Mouse (Mus musculus) natural killer cell, adult 2 months (primary cell): ENCODE data around the gene Rheb.
A peak's percentile ranks its signal among the peaks of the same experiment; 100 is the strongest.
"Not testable (repeated sequence)": the region's sequence is repeated elsewhere in the genome, so short reads cannot be mapped to it uniquely, and the experiment has no call there.

Source experiments
- DNase-seq, 2 experiments: peaks; one replicate each; pipeline ENCODE4 v3.0.0; 2022; ENCODE audit warnings: low spot score in 2 of 2

Rheb gene

GRCm38 (mm10) chr5:24841662-24842273 lies 656 bp downstream of the Rheb start:
- DNase-seq = no peak

GRCm38 (mm10) chr5:24840975-24841431 lies 1.4 kb downstream of the Rheb start:
- peak; percentile 4 to 26 for DNase-seq

- DNase-seq = no peak
These were observed 7.9 kb downstream of the Rheb start for GRCm38 (mm10) chr5:24834491-24834890.

GRCm38 (mm10) chr5:24831912-24832311 lies 10.5 kb downstream of the Rheb start:
- no peak for DNase-seq

GRCm38 (mm10) chr5:24828446-24828845 lies 14.0 kb downstream of the Rheb start:
- no peak for DNase-seq

- no peak for DNase-seq
These were observed 15.3 kb downstream of the Rheb start for GRCm38 (mm10) chr5:24827173-24827572.

- no peak for DNase-seq
These were observed 16.2 kb downstream of the Rheb start for GRCm38 (mm10) chr5:24826056-24826770.

- DNase-seq = no peak
These were observed 16.9 kb downstream of the Rheb start for GRCm38 (mm10) chr5:24825365-24826055.

- DNase-seq = no peak
These were observed 18.5 kb downstream of the Rheb start for GRCm38 (mm10) chr5:24823864-24824405.

- DNase-seq = no peak
These were observed 19.6 kb downstream of the Rheb start for GRCm38 (mm10) chr5:24822781-24823180.

GRCm38 (mm10) chr5:24822231-24822630 lies 20.2 kb downstream of the Rheb start:
- DNase-seq = not testable (repeated sequence)

- DNase-seq = no peak
These were observed 21.0 kb downstream of the Rheb start for GRCm38 (mm10) chr5:24821403-24821841.

- DNase-seq = no peak
These were observed 21.8 kb downstream of the Rheb start for GRCm38 (mm10) chr5:24820627-24821026.

GRCm38 (mm10) chr5:24817191-24817590 lies 25.2 kb downstream of the Rheb start:
- DNase-seq = no peak

GRCm38 (mm10) chr5:24813946-24814345 lies 28.5 kb downstream of the Rheb start:
- no peak for DNase-seq

- no peak for DNase-seq
These were observed 29.4 kb downstream of the Rheb start for GRCm38 (mm10) chr5:24813005-24813404.

GRCm38 (mm10) chr5:24805222-24805621 lies 37.2 kb downstream of the Rheb start:
- no peak for DNase-seq

GRCm38 (mm10) chr5:24804661-24805060 lies 37.8 kb downstream of the Rheb start:
- no peak for DNase-seq

- no peak for DNase-seq
These were observed 40.4 kb downstream of the Rheb start for GRCm38 (mm10) chr5:24801841-24802624.

GRCm38 (mm10) chr5:24800416-24800815 lies 42.0 kb downstream of the Rheb start:
- DNase-seq = no peak

- no peak for DNase-seq
These were observed 43.8 kb downstream of the Rheb start for GRCm38 (mm10) chr5:24798639-24799038.

- no peak for DNase-seq
These were observed 44.6 kb downstream of the Rheb start for GRCm38 (mm10) chr5:24797858-24798257.
